Mouse (Mus musculus): ENCODE data around the gene Vmn1r21. TPM values are rescaled to one million over a fixed set of nuclear protein-coding genes. Genes with fewer than 3 reads are reported as not detected.

Gene Vmn1r21
- polyA plus RNA-seq (2014; fragmentation: Illumina TruSeq; extraction: RNeasy Lipid Tissue Mini Kit (QIAGEN cat#74804); ENCODE audit: low read depth, low replicate concordance), result not detected

DNA sequence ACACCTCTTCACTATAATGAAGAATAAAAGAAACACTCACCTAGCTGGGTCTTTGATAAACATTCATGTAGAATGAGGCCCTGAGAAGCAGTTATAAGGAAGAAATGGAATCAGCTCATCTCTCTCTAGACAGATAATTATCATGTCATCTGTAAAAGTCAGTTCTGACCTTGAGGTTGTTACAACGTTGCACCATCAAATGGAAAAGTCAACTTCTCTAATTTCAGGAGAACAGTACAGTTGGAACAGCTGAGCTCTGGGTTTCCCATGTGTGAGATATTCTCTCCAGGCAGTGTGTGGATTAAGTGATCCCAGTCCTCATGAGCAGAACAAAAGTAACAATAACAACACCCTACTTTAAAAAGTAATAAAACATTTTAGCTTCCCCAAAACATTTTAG, at the start of gene Vmn1r21:
Gene Vmn1r21 (minus strand): TSS at position 58 of the 400 bp plus-strand sequence.

DNA sequence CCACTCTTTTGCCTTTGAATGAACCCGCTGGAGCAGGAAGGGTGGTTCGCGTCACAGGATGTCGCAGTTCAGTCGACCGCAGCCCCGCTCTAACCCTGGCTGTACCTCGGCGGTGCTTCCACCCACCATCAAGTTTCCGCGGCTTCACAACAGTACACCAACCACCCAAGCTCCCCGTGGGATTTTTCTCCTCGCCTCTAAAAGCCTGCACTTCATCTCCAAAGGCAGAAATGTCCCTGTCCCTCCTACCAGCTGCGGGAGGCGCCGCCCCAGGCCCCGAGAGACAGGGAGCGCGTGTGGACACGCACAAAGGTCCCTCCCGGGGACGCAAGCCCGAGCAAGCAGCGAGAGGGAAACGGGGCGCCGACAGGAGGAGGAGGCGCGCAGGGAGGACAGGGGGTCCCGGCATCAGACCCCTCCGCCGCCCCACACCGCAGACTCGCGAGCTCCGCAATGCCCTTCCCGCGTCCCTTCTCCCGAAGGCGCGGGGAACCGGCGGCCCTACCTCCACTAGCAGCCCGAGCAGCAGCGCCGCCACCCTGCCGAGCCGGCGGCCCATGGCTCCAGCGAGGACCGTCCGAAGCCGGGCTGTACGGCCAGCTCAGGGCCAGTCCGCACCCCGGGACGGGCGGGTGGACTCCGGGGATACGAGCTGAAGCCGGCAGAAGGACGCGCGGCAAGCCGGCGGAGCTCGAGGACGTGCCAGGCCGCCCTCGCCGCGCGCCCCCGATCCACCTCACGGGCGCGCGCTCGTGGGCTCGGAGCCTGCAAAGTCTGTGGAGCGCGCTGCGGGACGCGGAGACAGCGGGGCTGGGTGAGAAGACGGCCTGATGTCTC, 25.5 kb downstream of the Vmn1r21 start, which contains the start of gene Vopp1:
Gene Vopp1 (minus strand): TSS at position 738 of the 837 bp plus-strand sequence.

Other genes with a start within 250 kb of the Vmn1r21 start
- 18.5 TPM for gene Pyurf, start 158.3 kb downstream of the Vmn1r21 start, polyA plus RNA-seq (2014; fragmentation: Illumina TruSeq; extraction: RNeasy Lipid Tissue Mini Kit (QIAGEN cat#74804); ENCODE audit: low read depth, low replicate concordance)
- 9.4 TPM for gene Lancl2, start 147.8 kb downstream of the Vmn1r21 start, polyA plus RNA-seq (2014; fragmentation: Illumina TruSeq; extraction: RNeasy Lipid Tissue Mini Kit (QIAGEN cat#74804); ENCODE audit: low read depth, low replicate concordance)
- 3.0 TPM for gene Vopp1, start 25.2 kb downstream of the Vmn1r21 start, polyA plus RNA-seq (2014; fragmentation: Illumina TruSeq; extraction: RNeasy Lipid Tissue Mini Kit (QIAGEN cat#74804); ENCODE audit: low read depth, low replicate concordance)
- not detected for gene Vmn1r22, start 57.7 kb upstream of the Vmn1r21 start, polyA plus RNA-seq (2014; fragmentation: Illumina TruSeq; extraction: RNeasy Lipid Tissue Mini Kit (QIAGEN cat#74804); ENCODE audit: low read depth, low replicate concordance)
- gene Vmn1r23, start 76.5 kb upstream of the Vmn1r21 start, polyA plus RNA-seq (2014; fragmentation: Illumina TruSeq; extraction: RNeasy Lipid Tissue Mini Kit (QIAGEN cat#74804); ENCODE audit: low read depth, low replicate concordance), result not detected
- gene Vmn1r24, start 111.2 kb upstream of the Vmn1r21 start, polyA plus RNA-seq (2014; fragmentation: Illumina TruSeq; extraction: RNeasy Lipid Tissue Mini Kit (QIAGEN cat#74804); ENCODE audit: low read depth, low replicate concordance), result not detected
- gene Vmn1r25, start 130.5 kb upstream of the Vmn1r21 start, polyA plus RNA-seq (2014; fragmentation: Illumina TruSeq; extraction: RNeasy Lipid Tissue Mini Kit (QIAGEN cat#74804); ENCODE audit: low read depth, low replicate concordance), result not detected
- gene Vmn1r26, start 164.8 kb upstream of the Vmn1r21 start, polyA plus RNA-seq (2014; fragmentation: Illumina TruSeq; extraction: RNeasy Lipid Tissue Mini Kit (QIAGEN cat#74804); ENCODE audit: low read depth, low replicate concordance), result not detected